Comparison of ENCODE assay signal across 27 mouse cellular contexts in the genomic region with DNA sequence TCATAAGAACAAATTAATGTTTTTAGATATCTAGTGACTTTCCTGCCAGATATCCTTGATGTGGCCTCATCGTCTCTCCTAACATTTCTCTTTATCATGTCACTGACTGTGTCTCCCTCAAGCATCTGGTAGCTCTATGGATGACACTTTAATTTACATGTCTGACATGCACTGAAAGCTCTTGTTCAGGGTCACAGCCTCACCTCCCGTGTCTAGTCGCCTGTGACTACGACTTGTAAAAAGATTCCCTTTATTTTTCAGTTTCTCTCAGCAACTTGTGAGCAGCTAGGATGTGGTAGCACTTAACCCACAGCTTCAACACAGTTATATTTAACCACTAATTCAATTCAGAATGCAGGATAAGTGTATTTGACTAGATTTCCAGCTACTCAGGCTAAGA. TPM values are rescaled to one million over a fixed set of nuclear protein-coding genes. Genes with fewer than 3 reads are reported as not detected.
DNase-seq lines count a peak whose midpoint lies in the region; ATAC-seq and TF ChIP-seq lines count a peak whose summit lies in the region.
"Had no signal": no experiment of that assay in that cellular context is flagged by ENCODE, and none has a peak within 500 bp of the region (broad histone marks: within the 10 kb centered on the region; RNA-seq: fewer than 3 reads in every experiment).

No protein-coding gene starts in this region.

- dilution Hi-C loops in CH12.LX (cut with MboI; ENCODE audit: extremely low pct_ligation_motif_present, extremely low pct_unique_long_range_greater_than_20kb, low sequenced_read_pairs): no loop called here

- peak; percentile 68; the same call in 1 of the 2 replicates for ATAC-seq in kidney, embryonic 14.5 days (ENCODE audit: low FRiP score, low TSS enrichment)
- ATAC-seq in kidney, embryonic 16.5 days (ENCODE audit: low FRiP score, low TSS enrichment): 0 out of 2 replicates have a peak, but pooled peaks have one; percentile 63
- ATAC-seq: CD4-positive, CD25-positive, alpha-beta regulatory T cell, adult 4 months; forebrain, embryonic 14.5 days; forebrain, embryonic 16.5 days had no signal

- H3K9ac ChIP-seq in kidney, embryonic 14.5 days (ENCODE audit: low read depth, low read length): no peak overlapping the region
- no peak overlapping the region for H3K9ac ChIP-seq in kidney, embryonic 16.5 days (replicated peaks; ENCODE audit: low read length)
- no peak overlapping the region for H3K9ac ChIP-seq in CH12.LX (ENCODE audit: insufficient read depth, low read depth)
- H3K9ac ChIP-seq: embryonic facial prominence, embryonic 13.5 days; embryonic facial prominence, embryonic 15.5 days; forebrain, embryonic 12.5 days had no signal

- TF ChIP-seq CTCF in CH12.LX (conservative IDR thresholded peaks at IDR 0.05 in 1 of 2, IDR thresholded peaks at IDR 0.05 in 1 of 2; ENCODE audit: low read depth in 2 of 2, low read length in 2 of 2): no peak

- peak; percentile 37; the same call in 1 of the 2 replicates for TF ChIP-seq EP300 in CH12.LX (IDR thresholded peaks at IDR 0.05; ENCODE audit: low read length)

- 34% methylated on average over 4 of the region's 4 CpGs for WGBS in kidney, embryonic 14.5 days
- WGBS in kidney, embryonic 16.5 days: 41% methylated on average over 4 of the region's 4 CpGs

- no peaks in the 10 kb centered on the region for H3K4me1 ChIP-seq in kidney, embryonic 14.5 days (ENCODE audit: control insufficient read depth, insufficient read depth, low read length)
- no peaks in the 10 kb centered on the region for H3K4me1 ChIP-seq in kidney, embryonic 16.5 days (ENCODE audit: insufficient read depth, low read length)
- H3K4me1 ChIP-seq in CH12.LX (ENCODE audit: control insufficient read depth in 1 of 2, insufficient read depth in 2 of 2): peaks cover 13 to 62% of the 10 kb centered on the region in 2 experiments; a peak in 3 of 4 replicates
- H3K4me1 ChIP-seq: embryonic facial prominence, embryonic 13.5 days; embryonic facial prominence, embryonic 15.5 days; forebrain, embryonic 10.5 days; forebrain, embryonic 12.5 days had no signal

- no peak overlapping the region for H3K27ac ChIP-seq in kidney, embryonic 14.5 days (ENCODE audit: low read depth, low read length)
- H3K27ac ChIP-seq in kidney, embryonic 16.5 days (ENCODE audit: low read length): no peak overlapping the region
- H3K27ac ChIP-seq in CH12.LX (ENCODE audit: insufficient read depth, low read depth): no peak overlapping the region
- H3K27ac ChIP-seq: embryonic facial prominence, embryonic 13.5 days; embryonic facial prominence, embryonic 15.5 days; forebrain, embryonic 10.5 days; forebrain, embryonic 12.5 days had no signal

- H3K9me3 ChIP-seq in kidney, embryonic 14.5 days (ENCODE audit: control insufficient read depth, low read length): no peaks in the 10 kb centered on the region
- H3K9me3 ChIP-seq in kidney, embryonic 16.5 days (ENCODE audit: low read length): no peaks in the 10 kb centered on the region
- peaks cover 4% of the 10 kb centered on the region for H3K9me3 ChIP-seq in CH12.LX (replicated peaks; ENCODE audit: low read length)
- H3K9me3 ChIP-seq: embryonic facial prominence, embryonic 13.5 days; embryonic facial prominence, embryonic 15.5 days; forebrain, embryonic 10.5 days; forebrain, embryonic 12.5 days had no signal

- H3K4me2 ChIP-seq in kidney, embryonic 14.5 days (replicated peaks; ENCODE audit: low read depth, low read length): no peak overlapping the region
- no peak overlapping the region for H3K4me2 ChIP-seq in kidney, embryonic 16.5 days (replicated peaks; ENCODE audit: low read depth, low read length)
- H3K4me2 ChIP-seq in CH12.LX (ENCODE audit: insufficient read depth, low read depth, poor library complexity, severe bottlenecking): no peak overlapping the region
- H3K4me2 ChIP-seq: embryonic facial prominence, embryonic 13.5 days; embryonic facial prominence, embryonic 15.5 days; forebrain, embryonic 12.5 days had no signal

- TF ChIP-seq POLR2A in CH12.LX (IDR thresholded peaks at IDR 0.05; ENCODE audit: low read depth, low read length): no peak

- no peaks in the 10 kb centered on the region for H3K27me3 ChIP-seq in kidney, embryonic 14.5 days (ENCODE audit: control insufficient read depth, insufficient read depth, low read length)
- no peaks in the 10 kb centered on the region for H3K27me3 ChIP-seq in kidney, embryonic 16.5 days (ENCODE audit: insufficient read depth, low read length)
- H3K27me3 ChIP-seq in CH12.LX (replicated peaks): no peaks in the 10 kb centered on the region
- H3K27me3 ChIP-seq: embryonic facial prominence, embryonic 13.5 days; embryonic facial prominence, embryonic 15.5 days; forebrain, embryonic 12.5 days had no signal

- DNase-seq in kidney, adult 18-20 months: no peak
- no peak for DNase-seq in kidney, postnatal 10 days
- DNase-seq in A20 (ENCODE audit: low read depth, low spot score) (peak; percentile 80), CH12.LX (ENCODE audit: extremely low read depth) (peak; percentile 63), liver (no peak)
- DNase-seq in ovary, adult 18-20 months (ENCODE audit: low spot score): no peak
- DNase-seq: adrenal gland, adult 2 months; adrenal gland, postnatal 10 days; adrenal gland, postnatal 25 days; B cell, adult 2 months; cerebellum, adult 11 months; cerebellum, adult 18-20 months; cerebellum, adult 8-10 months; cerebellum, adult 9-11 months; cerebellum, postnatal 14 days; cerebellum, postnatal 36 days; embryo, embryonic 11 days had no signal

- in situ Hi-C loops in CH12.LX (cut with MboI; ENCODE audit: low pct_ligation_motif_present, low pct_unique_long_range_greater_than_20kb, low sequenced_read_pairs): no loop called here

- no peak for TF ChIP-seq RAD21 in CH12.LX (IDR thresholded peaks at IDR 0.05; ENCODE audit: low read depth, low read length)

- H3K79me2 ChIP-seq in CH12.LX (replicated peaks; ENCODE audit: control insufficient read depth, extremely low read depth, insufficient read depth, poor library complexity, severe bottlenecking): no peaks in the 10 kb centered on the region

- no peak overlapping the region for H3K4me3 ChIP-seq in kidney, embryonic 14.5 days (ENCODE audit: low read length)
- no peak overlapping the region for H3K4me3 ChIP-seq in kidney, embryonic 16.5 days (ENCODE audit: low read length)
- H3K4me3 ChIP-seq in CH12.LX (replicated peaks in 1 of 3; ENCODE audit: low read depth in 2 of 3, low read length in 2 of 3, poor library complexity in 1 of 3): no peak overlapping the region
- H3K4me3 ChIP-seq: embryonic facial prominence, embryonic 13.5 days; embryonic facial prominence, embryonic 15.5 days; erythroblast, embryonic 14.5 days; forebrain, embryonic 10.5 days; forebrain, embryonic 12.5 days had no signal

- no peaks in the 10 kb centered on the region for H3K36me3 ChIP-seq in kidney, embryonic 14.5 days (ENCODE audit: control insufficient read depth, insufficient read depth, low read length)
- H3K36me3 ChIP-seq in kidney, embryonic 16.5 days (ENCODE audit: insufficient read depth, low read length): 0 out of 2 replicates have a peak, but pooled peaks cover 3% of the 10 kb centered on the region
- peaks cover 14 to 68% of the 10 kb centered on the region in 2 experiments for H3K36me3 ChIP-seq in CH12.LX (replicated peaks in 1 of 2; ENCODE audit: control insufficient read depth in 1 of 2, insufficient read depth in 1 of 2, low read length in 1 of 2)
- H3K36me3 ChIP-seq: forebrain, embryonic 12.5 days had no signal

TF ChIP-seq in CH12.LX, 34 proteins besides CTCF, POLR2A, EP300 and RAD21:
- TF ChIP-seq MEF2A (IDR thresholded peaks at IDR 0.05; ENCODE audit: borderline replicate concordance, low read depth, low read length): no peak
- TF ChIP-seq TBP (conservative IDR thresholded peaks at IDR 0.05; ENCODE audit: low read depth, low read length): no peak
- TF ChIP-seq E2F4 (IDR thresholded peaks at IDR 0.05; ENCODE audit: insufficient replicate concordance, low read depth, low read length): no peak
- TF ChIP-seq IRF4 (IDR thresholded peaks at IDR 0.05; ENCODE audit: low read depth, low read length): peak; percentile 32; the same call in 1 of the 2 replicates
- no peak for TF ChIP-seq USF1 (IDR thresholded peaks at IDR 0.05; ENCODE audit: low read depth, low read length)
- no peak for TF ChIP-seq CHD2 (IDR thresholded peaks at IDR 0.05; ENCODE audit: low read length)
- TF ChIP-seq UBTF (IDR thresholded peaks at IDR 0.05; ENCODE audit: low read depth, low read length): no peak
- no peak for TF ChIP-seq MXI1 (IDR thresholded peaks at IDR 0.05; ENCODE audit: low read depth, low read length)
- TF ChIP-seq HCFC1 (IDR thresholded peaks at IDR 0.05; ENCODE audit: low read depth, low read length): no peak
- TF ChIP-seq BHLHE40 (IDR thresholded peaks at IDR 0.05; ENCODE audit: low read depth, low read length): peak; percentile 61; the same call in 1 of the 2 replicates
- TF ChIP-seq NRF1 (IDR thresholded peaks at IDR 0.05; ENCODE audit: low read depth, low read length): no peak
- TF ChIP-seq ELF1 (IDR thresholded peaks at IDR 0.05; ENCODE audit: low read depth, low read length): no peak
- TF ChIP-seq ZC3H11A (IDR thresholded peaks at IDR 0.05; ENCODE audit: low read depth, low read length): no peak
- 0 out of 2 replicates have a peak, but pooled peaks have one; percentile 23 for TF ChIP-seq ETS1 (conservative IDR thresholded peaks at IDR 0.05; ENCODE audit: low read depth, low read length)
- no peak for TF ChIP-seq MYC (IDR thresholded peaks at IDR 0.05; ENCODE audit: low read depth, low read length)
- TF ChIP-seq USF2 (conservative IDR thresholded peaks at IDR 0.05; ENCODE audit: low read depth, low read length): no peak
- no peak for TF ChIP-seq CHD1 (IDR thresholded peaks at IDR 0.05; ENCODE audit: low read depth, low read length)
- no peak for TF ChIP-seq NELFE (IDR thresholded peaks at IDR 0.05; ENCODE audit: low read depth, low read length)

RNA-seq across cellular contexts. Expression of gene Glmn, which starts 49.9 kb away (rescaled TPM):
- polyA plus RNA-seq in kidney, embryonic 14.5 days (2014; fragmentation: Nextera tagmentation; extraction: Ambion mirVana): 37.3 and 43.6 TPM in 2 replicates
- polyA plus RNA-seq in kidney, embryonic 16.5 days (2015; fragmentation: Nextera tagmentation; extraction: Ambion mirVana): 25.7 and 25.8 TPM in 2 replicates
- total RNA-seq in CH12.LX (2012; rRNA removed): 11.6 and 16.9 TPM in 2 replicates
- total RNA-seq in CH12.LX (2014; rRNA removed): 28.2 and 32.2 TPM in 2 replicates
- 25.1 and 29.1 TPM in 2 replicates for polyA plus RNA-seq in CH12.LX (2012; ENCODE audit: insufficient read length, low read depth)

RNA-seq across cellular contexts. Expression of gene Rpap2, which starts 50.4 kb away (rescaled TPM):
- polyA plus RNA-seq in kidney, embryonic 14.5 days (2014; fragmentation: Nextera tagmentation; extraction: Ambion mirVana): 17.4 and 18.5 TPM in 2 replicates
- 17.2 and 18.6 TPM in 2 replicates for polyA plus RNA-seq in kidney, embryonic 16.5 days (2015; fragmentation: Nextera tagmentation; extraction: Ambion mirVana)
- 24.3 and 27.0 TPM in 2 replicates for total RNA-seq in CH12.LX (2012; rRNA removed)
- 38.1 and 42.7 TPM in 2 replicates for total RNA-seq in CH12.LX (2014; rRNA removed)
- 28.3 and 31.0 TPM in 2 replicates for polyA plus RNA-seq in CH12.LX (2012; ENCODE audit: insufficient read length, low read depth)

Comparison
In these comparisons a context has a peak if more than half of its experiments do, and no peak if none do; other contexts are left out.
1. DNase-seq: peak in A20 (single experiment) and CH12.LX (single experiment); none in kidney, adult 18-20 months (single experiment), kidney, postnatal 10 days (single experiment), liver (single experiment) and ovary, adult 18-20 months (single experiment).